Mouse (Mus musculus) forelimb bud, embryonic 11.5 days (tissue): ENCODE measurements around the gene Fbxl3.

Source experiments
- DNase-seq: peaks from one replicate; pipeline ENCODE4 v3.0.0-alpha.2; 2012; ENCODE audit warnings: low read depth, low spot score

The Fbxl3 gene

GRCm38 (mm10) chr14:103037016-103037415 lies 62.4 kb downstream of the Fbxl3 start:
- no peak for DNase-seq

DNA sequence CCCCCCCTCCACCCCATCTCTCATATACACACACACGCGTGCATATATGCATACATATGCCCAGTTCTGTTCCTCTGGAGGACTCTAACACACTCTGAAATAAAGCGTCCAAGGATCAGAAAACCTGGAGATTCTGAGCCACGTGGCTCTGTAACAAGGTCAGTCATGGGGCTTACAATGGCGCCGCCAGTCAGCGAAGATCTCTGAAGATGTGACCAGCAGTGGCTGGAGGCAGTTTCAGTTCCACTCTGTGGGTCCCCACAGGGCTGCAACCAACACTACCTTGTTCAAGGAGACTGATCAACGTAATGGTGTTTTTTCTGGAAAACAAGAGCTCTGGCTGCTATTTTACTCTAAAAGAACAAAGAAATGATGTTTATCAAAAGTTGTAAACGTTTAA lies 65.3 kb downstream of the Fbxl3 start:
- DNase-seq, result no peak

GRCm38 (mm10) chr14:103033271-103033823 lies 66.0 kb downstream of the Fbxl3 start:
- DNase-seq, result no peak
